Mouse (Mus musculus): Measurements from ENCODE around the gene Fras1.

Gene Fras1

GRCm38 (mm10) chr5:96482054-96482453 is 108.3 kb downstream of the Fras1 start:
- no peak for DNase-seq (ENCODE audit: low spot score)

DNA sequence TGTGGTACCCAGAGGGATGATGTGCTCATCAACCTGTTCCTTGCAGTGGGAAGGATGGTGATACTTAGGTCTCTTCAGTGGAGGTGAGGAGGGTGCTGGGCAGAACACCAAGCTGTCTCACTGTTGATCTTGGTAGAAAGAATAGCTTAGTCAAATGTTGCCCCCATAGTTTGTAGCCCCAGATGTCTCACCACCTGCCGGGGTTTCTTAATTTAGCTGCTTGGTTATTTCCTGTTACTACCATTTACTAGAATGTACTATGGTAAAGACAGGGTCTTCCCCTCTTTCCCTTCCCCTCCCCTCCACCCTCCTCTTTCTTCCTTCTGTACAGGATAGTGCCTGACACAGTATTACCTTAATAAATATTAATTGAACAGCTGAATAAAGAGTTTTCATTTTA is 118.7 kb downstream of the Fras1 start:
- DNase-seq (ENCODE audit: low spot score), result no peak

DNA sequence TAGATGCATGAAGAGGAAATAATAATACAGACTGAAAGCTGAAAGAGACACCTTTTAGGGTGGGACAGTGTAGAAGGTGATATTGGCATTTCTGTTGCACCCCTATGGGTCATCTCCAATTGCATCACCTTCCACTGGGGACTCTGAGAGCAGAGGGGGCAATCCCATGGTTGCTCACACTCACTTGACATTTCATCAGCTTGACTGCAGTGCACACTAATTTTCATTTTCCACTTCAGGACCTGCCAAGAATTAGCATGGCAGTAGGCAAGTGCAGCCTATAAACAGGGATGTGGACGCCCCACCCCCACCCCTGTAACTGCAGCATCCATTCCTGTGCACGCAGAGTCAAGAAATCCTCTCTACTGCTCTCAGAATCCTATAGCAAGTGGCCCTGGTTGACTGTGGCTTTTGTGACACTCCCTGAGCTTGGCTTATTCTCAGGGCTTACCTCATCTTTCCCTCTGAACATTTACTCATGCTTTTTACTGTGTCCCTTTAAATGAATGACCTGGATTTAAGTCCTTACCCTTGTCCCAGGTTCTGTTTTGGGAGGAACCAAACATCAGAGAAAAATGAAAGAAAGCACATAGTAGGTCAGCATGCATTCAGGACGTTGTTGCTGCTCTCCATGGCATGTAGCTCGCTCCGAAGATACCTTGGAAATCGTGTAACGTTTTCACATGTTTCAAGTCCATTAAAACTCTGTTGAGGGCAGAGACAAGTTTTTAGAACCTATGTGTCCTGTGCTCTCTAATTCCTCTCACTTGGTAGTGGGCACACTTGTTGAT is 120.9 kb downstream of the Fras1 start:
- DNase-seq (ENCODE audit: low spot score), result no peak

DNA sequence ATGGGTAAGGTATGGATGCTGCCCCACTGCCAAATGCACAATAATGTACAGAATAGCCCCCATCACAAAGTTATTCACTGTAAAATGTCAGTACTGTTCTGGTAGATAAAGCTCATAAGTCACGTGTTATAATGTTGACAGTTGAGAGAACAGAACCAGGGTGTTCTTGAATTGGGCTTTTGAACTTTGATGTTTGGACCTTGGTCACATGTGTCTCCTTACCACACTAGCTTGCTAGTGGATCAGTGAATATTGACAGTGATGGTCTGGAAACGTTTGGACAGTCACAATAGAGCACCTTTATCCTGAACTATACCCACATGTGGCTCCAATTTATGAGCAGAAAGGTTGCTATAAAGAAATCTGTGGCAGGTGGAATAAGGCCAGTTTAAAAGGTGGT is 124.3 kb downstream of the Fras1 start:
- no peak for DNase-seq (ENCODE audit: low spot score)

DNA sequence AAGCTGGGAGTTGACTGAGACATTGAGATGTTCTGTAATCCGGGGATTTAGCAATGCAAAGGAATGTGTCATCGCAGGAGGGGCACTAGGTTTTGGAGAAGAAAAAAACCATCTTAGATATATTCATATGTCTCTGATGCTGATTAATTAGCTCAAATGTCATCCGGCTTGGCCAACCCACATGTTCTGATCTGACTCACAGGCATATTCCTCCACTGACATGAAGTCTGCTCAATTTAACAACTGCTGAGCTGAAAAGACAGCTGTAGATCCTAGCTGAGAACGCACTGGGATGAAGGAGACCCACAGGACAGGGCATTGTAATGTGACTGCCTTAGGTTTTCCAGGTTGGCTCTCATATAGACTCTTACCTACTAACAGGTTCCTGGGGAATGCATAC is 128.0 kb downstream of the Fras1 start:
- no peak for DNase-seq (ENCODE audit: low spot score)

DNA sequence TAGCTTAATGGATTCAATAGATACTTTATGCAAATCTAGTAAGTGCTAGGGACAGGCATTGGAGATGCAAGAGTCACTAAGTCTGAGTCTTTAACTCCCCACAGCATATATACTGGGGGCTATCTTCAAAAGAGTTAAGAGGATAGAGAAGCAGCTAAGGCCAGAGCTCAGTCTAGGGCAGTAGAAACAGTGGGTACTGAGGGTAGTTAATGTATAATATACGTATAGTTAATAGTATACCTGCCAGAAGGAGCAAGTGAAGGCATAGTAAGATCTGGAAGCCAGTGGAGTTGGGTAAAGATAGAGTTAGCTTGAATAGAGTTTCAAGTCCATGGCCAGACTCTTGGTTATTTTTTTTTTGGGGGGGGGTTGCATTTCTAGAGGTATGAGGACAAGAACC is 128.6 kb downstream of the Fras1 start:
- no peak for DNase-seq (ENCODE audit: low spot score)

DNA sequence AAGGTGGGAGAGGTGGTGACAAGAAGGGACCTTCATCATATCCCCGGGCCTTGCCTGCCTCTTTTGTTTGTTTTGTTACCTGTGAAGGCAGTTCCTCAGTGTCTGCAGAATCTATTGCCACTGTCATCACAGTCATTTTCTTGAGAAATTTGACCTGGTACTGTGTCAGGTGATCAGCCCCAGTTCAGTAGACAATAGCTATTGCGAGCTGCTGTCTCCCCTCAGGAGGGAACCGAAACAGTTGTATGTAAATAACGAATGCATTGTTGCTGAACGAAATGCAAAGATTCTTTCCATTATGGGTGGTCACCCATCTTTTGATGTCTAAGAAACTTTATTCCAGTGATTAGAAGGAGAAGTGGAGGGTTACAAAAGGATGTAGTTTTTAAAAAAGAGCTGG is 137.2 kb downstream of the Fras1 start:
- DNase-seq (ENCODE audit: low spot score), result no peak

GRCm38 (mm10) chr5:96513327-96513726 is 139.6 kb downstream of the Fras1 start:
- no peak for DNase-seq (ENCODE audit: low spot score)

DNA sequence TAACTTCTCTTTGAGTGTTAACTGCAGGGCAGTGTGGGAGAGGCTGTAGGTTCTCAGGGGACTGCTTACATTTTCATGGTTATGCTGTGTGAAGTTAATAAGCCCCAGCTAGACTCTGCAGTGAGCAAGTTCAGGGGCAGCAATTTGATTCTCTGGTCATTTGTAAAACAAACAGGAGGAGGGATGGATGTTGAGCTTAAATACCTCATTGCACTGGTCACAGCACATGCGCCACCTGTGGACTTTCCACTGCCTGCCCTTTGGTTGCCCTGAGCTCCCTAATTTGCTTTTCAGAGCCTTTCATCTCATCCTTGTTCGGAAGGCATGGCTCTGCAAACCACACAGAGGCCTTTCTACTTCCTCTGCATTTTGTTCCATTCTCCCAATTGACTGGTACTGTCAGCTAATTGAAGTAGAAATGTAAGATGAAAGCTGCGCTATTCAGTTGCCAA is 142.1 kb downstream of the Fras1 start:
- no peak for DNase-seq (ENCODE audit: low spot score)

DNA sequence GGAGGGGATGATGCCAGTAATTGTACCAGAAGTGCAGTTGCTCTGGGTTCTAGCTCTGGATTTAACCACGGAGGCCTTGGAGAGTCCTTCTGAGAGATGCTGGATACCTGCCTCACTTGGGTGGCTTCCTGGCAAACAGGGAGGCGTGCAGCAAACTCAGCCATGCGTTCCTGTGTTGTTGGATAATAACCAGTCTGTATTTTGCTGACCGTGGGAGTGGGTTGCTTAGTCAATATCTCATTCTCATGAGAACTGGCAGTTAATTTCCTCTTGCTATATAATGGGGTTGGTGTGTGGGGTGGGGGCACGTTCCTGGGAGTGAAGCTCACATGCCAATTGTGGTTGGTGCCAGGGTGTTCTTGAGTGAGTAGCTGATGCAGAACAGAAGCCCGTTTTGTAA is 142.6 kb downstream of the Fras1 start:
- no peak for DNase-seq (ENCODE audit: low spot score)

DNA sequence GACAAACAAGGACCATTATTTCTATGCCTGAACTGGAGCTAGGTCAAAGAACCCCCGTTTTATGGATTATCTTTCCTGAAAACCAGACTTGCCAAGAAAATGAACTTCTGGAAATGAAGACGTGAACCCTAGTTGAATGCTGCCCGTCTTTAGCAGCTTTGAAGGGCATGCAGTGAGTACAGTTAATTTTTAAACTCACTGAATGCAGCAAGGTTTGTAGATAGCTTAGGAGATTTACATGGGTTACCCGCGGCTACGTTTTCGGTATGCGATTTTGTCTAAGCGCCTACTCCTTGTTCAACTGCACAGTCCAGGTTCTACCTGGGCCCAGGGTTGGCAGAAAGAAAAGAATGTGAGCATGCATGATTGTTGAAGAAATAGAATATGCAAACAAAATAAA is 147.8 kb downstream of the Fras1 start:
- no peak for DNase-seq (ENCODE audit: low spot score)

- DNase-seq (ENCODE audit: low spot score), result no peak
These were observed 149.2 kb downstream of the Fras1 start for GRCm38 (mm10) chr5:96522909-96523409.

DNA sequence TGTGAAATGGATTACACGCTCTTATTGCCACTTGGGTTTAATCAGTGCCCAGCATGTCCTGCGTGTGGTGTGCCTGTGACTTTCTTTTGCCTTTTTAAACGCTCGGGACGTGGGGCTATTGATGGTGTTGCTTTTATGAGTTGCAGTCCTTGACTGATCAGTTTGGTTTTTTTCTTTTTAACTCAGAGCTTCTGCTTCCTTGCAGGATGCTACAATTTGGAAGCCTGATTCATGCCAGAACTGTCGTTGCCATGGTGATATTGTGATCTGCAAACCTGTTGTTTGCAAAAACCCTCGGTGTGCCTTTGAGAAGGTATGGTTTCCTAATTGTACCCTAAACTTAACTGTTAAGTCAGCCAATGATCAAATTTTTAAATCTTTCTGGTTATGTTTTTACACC is 154.5 kb downstream of the Fras1 start:
- no peak for DNase-seq (ENCODE audit: low spot score)

GRCm38 (mm10) chr5:96530516-96530915 is 156.8 kb downstream of the Fras1 start:
- no peak for DNase-seq (ENCODE audit: low spot score)

DNA sequence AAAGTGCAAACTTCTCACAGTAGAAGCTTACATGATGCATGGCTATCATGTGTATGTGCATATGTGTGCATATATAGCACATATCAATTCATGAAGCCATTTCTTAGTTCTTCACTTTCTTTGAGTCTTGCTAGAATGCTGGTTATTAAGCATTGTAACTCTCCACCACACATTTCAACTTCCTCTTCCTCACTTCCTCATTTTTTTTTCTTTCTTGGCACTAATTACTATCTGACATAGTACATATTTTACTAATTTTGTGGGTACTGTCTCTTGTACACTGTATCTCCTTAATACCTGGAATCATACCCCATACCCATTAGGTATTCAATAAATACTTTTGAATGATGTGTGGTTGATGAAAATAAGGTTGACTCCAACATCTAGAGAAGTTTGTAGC is 158.2 kb downstream of the Fras1 start:
- no peak for DNase-seq (ENCODE audit: low spot score)

GRCm38 (mm10) chr5:96536527-96536926 is 162.8 kb downstream of the Fras1 start:
- DNase-seq (ENCODE audit: low spot score), result no peak

GRCm38 (mm10) chr5:96536937-96537336 is 163.2 kb downstream of the Fras1 start:
- DNase-seq (ENCODE audit: low spot score), result no peak

GRCm38 (mm10) chr5:96544112-96544511 is 170.4 kb downstream of the Fras1 start:
- no peak for DNase-seq (ENCODE audit: low spot score)

- no peak for DNase-seq (ENCODE audit: low spot score)
These were observed 172.2 kb downstream of the Fras1 start for GRCm38 (mm10) chr5:96545994-96546393.

- DNase-seq (ENCODE audit: low spot score), result no peak
These were observed 181.4 kb downstream of the Fras1 start for GRCm38 (mm10) chr5:96554940-96555679.

- no peak for DNase-seq (ENCODE audit: low spot score)
These were observed 184.5 kb downstream of the Fras1 start for GRCm38 (mm10) chr5:96558049-96558804.

DNA sequence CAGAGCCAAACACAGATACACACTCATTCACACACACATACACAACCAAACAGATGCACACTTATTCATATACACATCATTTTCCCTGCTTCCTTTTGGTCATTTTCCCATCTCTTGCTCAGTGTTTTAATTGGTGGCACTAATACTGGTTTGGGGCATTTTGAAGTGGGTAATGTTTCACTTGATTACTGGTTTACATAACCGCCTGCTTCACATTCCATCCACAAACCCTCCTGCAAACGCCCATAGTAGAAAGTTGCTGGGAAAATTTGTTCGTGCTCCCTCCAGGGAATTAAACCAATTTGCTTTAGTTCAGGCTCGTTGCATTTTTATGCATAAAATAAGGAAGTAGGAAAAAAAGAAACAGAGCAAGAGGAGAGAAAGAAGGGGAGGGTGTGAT is 200.8 kb downstream of the Fras1 start:
- DNase-seq (ENCODE audit: low spot score), result no peak

DNA sequence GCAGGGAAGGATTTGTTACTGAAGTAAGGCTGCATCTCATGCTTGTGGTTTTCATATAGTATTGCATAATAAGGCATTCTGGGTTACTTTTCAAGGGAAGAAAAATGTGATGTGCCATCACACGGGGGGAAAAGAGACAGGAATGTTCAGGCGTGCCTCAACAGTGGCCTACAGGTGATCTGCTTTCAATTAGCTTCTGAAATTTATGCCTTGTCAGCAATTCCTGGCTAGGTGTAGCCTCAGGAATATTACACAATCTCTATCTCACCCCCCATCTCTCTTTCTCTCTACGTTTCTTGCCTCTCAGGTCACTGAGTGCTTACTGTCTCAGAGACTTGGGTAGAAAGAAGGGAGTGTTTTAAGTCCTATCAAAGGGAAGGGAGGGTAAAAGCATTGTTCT is 204.9 kb downstream of the Fras1 start:
- no peak for DNase-seq (ENCODE audit: low spot score)

Data from T-cell, adult 2 months (primary cell).